Mouse (Mus musculus): ENCODE data around the gene Tdrkh.

DNA sequence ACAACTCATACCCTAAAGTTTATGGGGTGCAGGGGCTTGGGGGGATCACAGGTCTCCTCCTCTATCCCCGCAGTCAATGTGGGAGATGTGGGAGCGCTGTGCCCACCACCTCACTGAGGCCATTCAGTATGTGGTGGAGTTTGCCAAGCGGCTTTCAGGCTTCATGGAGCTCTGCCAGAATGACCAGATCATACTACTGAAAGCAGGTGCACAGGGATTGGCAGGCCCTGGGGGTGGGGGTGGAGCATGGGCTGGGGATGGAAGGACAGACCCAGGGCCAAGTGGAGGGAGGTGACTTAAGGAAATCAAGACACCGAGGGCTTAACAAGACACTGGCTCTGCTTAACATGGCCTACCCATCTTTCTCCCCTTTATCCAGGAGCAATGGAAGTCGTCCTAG is 22.1 kb upstream of the Tdrkh start:
- TF ChIP-seq POLR2A (IDR thresholded peaks at IDR 0.05; ENCODE audit: insufficient read depth, low read length), result no peak
- no peak for TF ChIP-seq CTCF (IDR thresholded peaks at IDR 0.05; ENCODE audit: low read depth, low read length)
